Comparison of ENCODE assay signal across 27 mouse cellular contexts in the genomic region with DNA sequence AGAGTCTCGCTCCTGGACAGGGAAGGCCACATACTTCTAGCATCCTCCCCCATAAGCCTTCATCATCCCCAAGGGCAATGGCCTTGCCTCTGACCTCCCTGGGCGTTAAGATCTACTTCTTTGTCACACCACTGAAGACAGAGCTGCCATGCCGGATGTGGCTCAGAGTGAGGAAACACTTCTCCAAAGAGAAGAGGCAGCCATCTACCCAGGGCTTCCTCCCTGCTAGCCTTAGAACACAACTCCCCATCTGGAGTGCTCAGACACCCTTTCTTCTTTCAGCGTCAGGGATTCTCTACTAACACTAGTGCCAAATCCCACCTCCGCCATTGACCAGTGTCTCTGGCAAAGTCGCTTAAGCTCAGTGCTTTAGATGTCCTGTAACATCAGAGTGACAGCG. TPM values are rescaled to one million over a fixed set of nuclear protein-coding genes. Genes with fewer than 3 reads are reported as not detected.
DNase-seq lines count a peak whose midpoint lies in the region; ATAC-seq and TF ChIP-seq lines count a peak whose summit lies in the region.
"Had no signal": no experiment of that assay in that cellular context is flagged by ENCODE, and none has a peak within 500 bp of the region (broad histone marks: within the 10 kb centered on the region; RNA-seq: fewer than 3 reads in every experiment).

No protein-coding gene starts in this region.

- no peaks in the 10 kb centered on the region for H3K36me3 ChIP-seq in liver, postnatal 0 days (replicated peaks; ENCODE audit: insufficient read depth, low read length)
- H3K36me3 ChIP-seq in liver, embryonic 11.5 days (ENCODE audit: control insufficient read depth, insufficient read depth, low read length), result no peaks in the 10 kb centered on the region
- H3K36me3 ChIP-seq: forebrain, embryonic 10.5 days; heart, embryonic 15.5 days; hindbrain, embryonic 13.5 days; midbrain, embryonic 12.5 days had no signal

- no peak overlapping the region for H3K4me2 ChIP-seq in liver, postnatal 0 days (ENCODE audit: low read depth, low read length)
- H3K4me2 ChIP-seq in liver, embryonic 11.5 days, result no peak overlapping the region

- ATAC-seq in liver, postnatal 0 days, result no peak
- no peak for ATAC-seq in liver, embryonic 11.5 days (replicated peaks; ENCODE audit: low FRiP score)
- ATAC-seq in CD4-positive, CD25-positive, alpha-beta regulatory T cell, adult 4 months, result peak; percentile 41
- ATAC-seq: inflammation-experienced regulatory T-cells, adult 6 months; lung, postnatal 0 days had no signal

- peaks cover 27% of the 10 kb centered on the region for H3K4me1 ChIP-seq in liver, postnatal 0 days (ENCODE audit: insufficient read depth)
- peaks cover 10% of the 10 kb centered on the region for H3K4me1 ChIP-seq in liver, embryonic 11.5 days (replicated peaks; ENCODE audit: control insufficient read depth, insufficient read depth, low read length)

- DNase-seq in liver, postnatal 0 days, result no peak
- no peak for DNase-seq in liver, embryonic 11.5 days (ENCODE audit: low spot score)
- peak; percentile 39 for DNase-seq in induced T-regulatory cell, adult 2 months (ENCODE audit: low read depth)
- DNase-seq in thymus, postnatal 25 days, result peak; percentile 38
- DNase-seq in c-Kit-positive CD71-positive TER-119-positive erythroid progenitor cells, embryonic 14.5 days (ENCODE audit: low spot score), result no peak
- DNase-seq in left cerebral cortex, adult 8-10 months (ENCODE audit: low spot score in 2 of 2), result no peak
- no peak for DNase-seq in right cerebral cortex, postnatal 36 days (ENCODE audit: low spot score in 2 of 2)
- DNase-seq: B cell, adult 2 months; cerebellum, adult 18-20 months; cerebellum, postnatal 14 days; gastrocnemius, adult 2 months; heart, postnatal 36 days; kidney, adult 18-20 months; kidney, postnatal 10 days; layer of hippocampus, postnatal 36 days had no signal

- no peak for TF ChIP-seq EP300 in liver, postnatal 0 days (IDR thresholded peaks at IDR 0.05; ENCODE audit: low read depth)

- H3K9ac ChIP-seq in liver, postnatal 0 days (replicated peaks), result no peak overlapping the region
- H3K9ac ChIP-seq in liver, embryonic 11.5 days (ENCODE audit: low read depth, low read length), result no peak overlapping the region
- H3K9ac ChIP-seq: heart, embryonic 15.5 days; hindbrain, embryonic 13.5 days; liver, embryonic 14.5 days; midbrain, embryonic 12.5 days had no signal

- no peak for TF ChIP-seq CTCF in liver, postnatal 0 days (IDR thresholded peaks at IDR 0.05; ENCODE audit: low read depth)

- no peaks in the 10 kb centered on the region for H3K9me3 ChIP-seq in liver, postnatal 0 days (ENCODE audit: low read length)
- no peaks in the 10 kb centered on the region for H3K9me3 ChIP-seq in liver, embryonic 11.5 days (ENCODE audit: control insufficient read depth, low read length)
- H3K9me3 ChIP-seq: forebrain, embryonic 10.5 days; heart, embryonic 15.5 days; hindbrain, embryonic 13.5 days; midbrain, embryonic 12.5 days had no signal

- H3K27me3 ChIP-seq in liver, postnatal 0 days (ENCODE audit: insufficient read depth, low read length), result peaks cover 3% of the 10 kb centered on the region; the same call in 1 of the 2 replicates
- peaks cover 15% of the 10 kb centered on the region for H3K27me3 ChIP-seq in liver, embryonic 11.5 days (replicated peaks; ENCODE audit: control insufficient read depth, insufficient read depth, low read length)

- WGBS in liver, postnatal 0 days (ENCODE audit: insufficient replicate concordance), result 63% methylated on average over 7 of the region's 7 CpGs
- 61% methylated on average over 7 of the region's 7 CpGs for WGBS in liver, embryonic 11.5 days

- H3K27ac ChIP-seq in liver, postnatal 0 days (ENCODE audit: low read depth), result peak overlapping the region; percentile 29
- H3K27ac ChIP-seq in liver, embryonic 11.5 days (ENCODE audit: low read depth, low read length), result no peak overlapping the region
- H3K27ac ChIP-seq: forebrain, embryonic 10.5 days; gastrocnemius, adult 2 months; heart, embryonic 15.5 days; hindbrain, embryonic 13.5 days; liver, embryonic 14.5 days; macrophage; midbrain, embryonic 12.5 days; stomach, postnatal 0 days had no signal

- H3K4me3 ChIP-seq in liver, postnatal 0 days (ENCODE audit: low read depth, low read length), result no peak overlapping the region
- no peak overlapping the region for H3K4me3 ChIP-seq in liver, embryonic 11.5 days (ENCODE audit: low read depth, low read length)
- H3K4me3 ChIP-seq: heart, embryonic 15.5 days; hindbrain, embryonic 13.5 days; midbrain, embryonic 12.5 days had no signal

RNA-seq across cellular contexts. Expression of gene Myl3, which starts 7.5 kb away (rescaled TPM):
- polyA plus RNA-seq in liver, postnatal 0 days (2015; fragmentation: Nextera tagmentation; extraction: Ambion mirVana), result 0.52 and 2.0 TPM in 2 replicates
- 2.1 and 6.8 TPM in 2 replicates for polyA plus RNA-seq in liver, embryonic 11.5 days (2014; fragmentation: Nextera tagmentation; extraction: Ambion mirVana)
- not detected for polyA plus RNA-seq in CD4-positive, CD25-positive, alpha-beta regulatory T cell, adult 4 months (2017; shearing (Covaris generic))
- 1 to 10 TPM in 3 of 4 experiments, not detected in 1; 2.4 to 3.2 (median 2.6) TPM for total RNA-seq in left cerebral cortex, adult 8-10 months (2022)
- total RNA-seq: layer of hippocampus, postnatal 36 days; neutrophil, adult 5-6 weeks had no signal
- polyA plus RNA-seq: inflammation-experienced regulatory T-cells, adult 6 months; macrophage; urinary bladder, adult 2 months had no signal

RNA-seq across cellular contexts. Expression of gene Pth1r, which starts 12.8 kb away (rescaled TPM):
- polyA plus RNA-seq in liver, postnatal 0 days (2015; fragmentation: Nextera tagmentation; extraction: Ambion mirVana), result 5.2 and 5.3 TPM in 2 replicates
- 11.0 and 11.7 TPM in 2 replicates for polyA plus RNA-seq in liver, embryonic 11.5 days (2014; fragmentation: Nextera tagmentation; extraction: Ambion mirVana)
- polyA plus RNA-seq in CD4-positive, CD25-positive, alpha-beta regulatory T cell, adult 4 months (2017; shearing (Covaris generic)), result not detected
- 1 to 10 TPM; 8.4 to 8.7 (median 8.6) TPM for total RNA-seq in left cerebral cortex, adult 8-10 months (2022)
- total RNA-seq: neutrophil, adult 5-6 weeks had no signal
- polyA plus RNA-seq: inflammation-experienced regulatory T-cells, adult 6 months had no signal

Comparison
In these comparisons a context has a peak if more than half of its experiments do, and no peak if none do; other contexts are left out.
1. DNase-seq: peak in induced T-regulatory cell, adult 2 months (single experiment) and thymus, postnatal 25 days (single experiment); none in liver, postnatal 0 days (single experiment), liver, embryonic 11.5 days (single experiment), c-Kit-positive CD71-positive TER-119-positive erythroid progenitor cells, embryonic 14.5 days (single experiment), left cerebral cortex, adult 8-10 months (0 of 2) and right cerebral cortex, postnatal 36 days (0 of 2).